Mouse (Mus musculus) retina, adult 2 months (tissue): Measurements from ENCODE around the gene Islr2.

Source experiments
- DNase-seq: peaks from one replicate; pipeline ENCODE4 v3.0.0-alpha.2; 2012; ENCODE audit warnings: low read depth, low spot score

The Islr2 gene

GRCm38 (mm10) chr9:58196610-58197567 is 7.2 kb downstream of the Islr2 start:
- DNase-seq, result no peak

- DNase-seq, result no peak
Measured at GRCm38 (mm10) chr9:58196141-58196540, 8.0 kb downstream of the Islr2 start.

- DNase-seq, result no peak
Measured at GRCm38 (mm10) chr9:58195671-58196070, 8.4 kb downstream of the Islr2 start.

GRCm38 (mm10) chr9:58194222-58194621 is 9.9 kb downstream of the Islr2 start:
- DNase-seq, result no peak

- DNase-seq, result no peak
Measured at GRCm38 (mm10) chr9:58184456-58184855, 19.7 kb downstream of the Islr2 start.

- DNase-seq, result no peak
Measured at GRCm38 (mm10) chr9:58179390-58179789, 24.7 kb downstream of the Islr2 start.

- no peak for DNase-seq
Measured at GRCm38 (mm10) chr9:58177165-58177564, 27.0 kb downstream of the Islr2 start.

- no peak for DNase-seq
Measured at GRCm38 (mm10) chr9:58175745-58176487, 28.2 kb downstream of the Islr2 start.

GRCm38 (mm10) chr9:58174818-58175251 is 29.3 kb downstream of the Islr2 start:
- DNase-seq, result no peak

- no peak for DNase-seq
Measured at GRCm38 (mm10) chr9:58172863-58173262, 31.3 kb downstream of the Islr2 start.

- no peak for DNase-seq
Measured at GRCm38 (mm10) chr9:58169426-58169825, 34.7 kb downstream of the Islr2 start.

- no peak for DNase-seq
Measured at GRCm38 (mm10) chr9:58168880-58169279, 35.2 kb downstream of the Islr2 start.

- DNase-seq, result no peak
Measured at GRCm38 (mm10) chr9:58165779-58166178, 38.3 kb downstream of the Islr2 start.

- DNase-seq, result no peak
Measured at GRCm38 (mm10) chr9:58163146-58163545, 41.0 kb downstream of the Islr2 start.

GRCm38 (mm10) chr9:58162173-58162572 is 41.9 kb downstream of the Islr2 start:
- no peak for DNase-seq

GRCm38 (mm10) chr9:58160315-58160714 is 43.8 kb downstream of the Islr2 start:
- DNase-seq, result no peak

GRCm38 (mm10) chr9:58159855-58160254 is 44.3 kb downstream of the Islr2 start:
- no peak for DNase-seq

GRCm38 (mm10) chr9:58158541-58159311 is 45.4 kb downstream of the Islr2 start:
- DNase-seq, result no peak

GRCm38 (mm10) chr9:58157838-58158237 is 46.3 kb downstream of the Islr2 start:
- no peak for DNase-seq

- DNase-seq, result no peak
Measured at GRCm38 (mm10) chr9:58156819-58157560, 47.1 kb downstream of the Islr2 start.

- no peak for DNase-seq
Measured at GRCm38 (mm10) chr9:58155366-58155765, 48.8 kb downstream of the Islr2 start.
